Mouse (Mus musculus) liver, postnatal 0 days (tissue): ENCODE measurements around the gene Tinagl1. TPM values are rescaled to one million over a fixed set of nuclear protein-coding genes. Genes with fewer than 3 reads are reported as not detected.
A peak's percentile ranks its signal among the peaks of the same experiment; 100 is the strongest.

ENCODE experiments used
- ATAC-seq: fragments of 200-750 bp; cut with Nextera tagmentation; 2 replicates; pipeline ENCODE4 v1.8.0; 2017; ENCODE audit warnings: mild to moderate bottlenecking, moderate library complexity
- DNase-seq: peaks from one replicate; pipeline ENCODE4 v3.0.0-alpha.2; 2016
- H3K27ac ChIP-seq: fragments of 300-500 bp; sonication (generic); 2 replicates; pipeline ENCODE4 v1.5.1; 2014; ENCODE audit warnings: antibody characterized with exemption, moderate library complexity, mild to moderate bottlenecking, low read depth
- H3K27me3 ChIP-seq: fragments of 300-500 bp; sonication (generic); 2 replicates; pipeline ENCODE4 v1.6.1; 2014; ENCODE audit warnings: low read length, control low read depth, mixed read lengths; ENCODE audit not compliant: insufficient read depth
- H3K36me3 ChIP-seq: fragments of 300-500 bp; sonication (generic); replicated peaks from 2 replicates; pipeline ENCODE4 v1.6.1; 2014; ENCODE audit warnings: mild to moderate bottlenecking, control low read depth, low read length, moderate library complexity, mixed read lengths; ENCODE audit not compliant: insufficient read depth
- H3K4me1 ChIP-seq: fragments of 300-500 bp; sonication (generic); 2 replicates; pipeline ENCODE4 v1.6.1; 2014; ENCODE audit warnings: antibody characterized with exemption, mild to moderate bottlenecking, control low read depth; ENCODE audit not compliant: insufficient read depth
- H3K4me2 ChIP-seq: fragments of 300-500 bp; sonication (generic); 2 replicates; pipeline ENCODE4 v1.6.1; 2014; ENCODE audit warnings: low read depth, mild to moderate bottlenecking, low read length, moderate library complexity, mixed read lengths
- H3K4me3 ChIP-seq: fragments of 300-500 bp; sonication (generic); 2 replicates; pipeline ENCODE4 v1.5.1; 2014; ENCODE audit warnings: low read depth, low read length
- H3K9ac ChIP-seq: fragments of 300-500 bp; sonication (generic); replicated peaks from 2 replicates; pipeline ENCODE4 v1.6.1; 2014; ENCODE audit warnings: mild to moderate bottlenecking, moderate library complexity
- H3K9me3 ChIP-seq: fragments of 300-500 bp; sonication (generic); 2 replicates; pipeline ENCODE4 v1.6.1; 2016; ENCODE audit warnings: mild to moderate bottlenecking, control low read depth, low read length, mixed read lengths
- CTCF ChIP-seq: sonication (generic); IDR thresholded peaks from 2 replicates; pipeline ENCODE4 v1.5.1; 2016; ENCODE audit warnings: antibody characterized with exemption, low read depth
- EP300 ChIP-seq: IDR thresholded peaks from 2 replicates; pipeline ENCODE4 v1.6.1; 2016; ENCODE audit warnings: antibody characterized with exemption, low read depth, mild to moderate bottlenecking
- WGBS: fragments of 180-500 bp; shearing (Covaris S2); extraction: QIAGEN DNeasy Blood & Tissue Kit; methylation state at CpG from one replicate; pipeline ENCODE4 v1.1.7; 2014; ENCODE audit not compliant: insufficient replicate concordance; 5-methylcytosine and 5-hydroxymethylcytosine counted together
- polyA plus RNA-seq: library from polyadenylated mRNA; unstranded; fragments of >200 nt; fragmentation: Nextera tagmentation; extraction: Ambion mirVana; gene quantifications from 2 replicates; pipeline ENCODE4 v1.2.1, GENCODE M21; 2015

Gene Tinagl1
- polyA plus RNA-seq, 1 experiment from 2014 or later, result 22.9 TPM

GRCm38 (mm10) chr4:130169411-130169971, 5.4 kb downstream of the Tinagl1 start:
- Histone ChIP-seq H3K27ac (no peak overlapping the region), H3K36me3 (peaks cover 7% of the 10 kb centered on the region), H3K9me3 (no peaks in the 10 kb centered on the region), H3K4me1 (peaks cover 22% of the 10 kb centered on the region), H3K4me2 (no peak overlapping the region), H3K4me3 (no peak overlapping the region), H3K9ac (no peak overlapping the region), H3K27me3 (peaks cover 2% of the 10 kb centered on the region; the same call in 1 of the 2 replicates)
- WGBS, result 72% methylated on average over 16 of the region's 16 CpGs
- DNase-seq (no peak), ATAC-seq (no peak)
- TF ChIP-seq CTCF (no peak), EP300 (no peak)

GRCm38 (mm10) chr4:130168280-130169183, 6.4 kb downstream of the Tinagl1 start:
- no peak overlapping the region for H3K4me3 ChIP-seq
- H3K4me1 ChIP-seq, result peaks cover 19% of the 10 kb centered on the region
- no peak overlapping the region for H3K9ac ChIP-seq
- TF ChIP-seq EP300 (no peak), CTCF (no peak)
- peak overlapping the region; percentile 15 for H3K4me2 ChIP-seq
- peak; percentile 72 for DNase-seq
- peaks cover 7% of the 10 kb centered on the region for H3K36me3 ChIP-seq
- WGBS, result 41% methylated on average over 16 of the region's 16 CpGs
- H3K27ac ChIP-seq, result no peak overlapping the region; the same call in 1 of the 2 replicates
- ATAC-seq, result peak; percentile 42
- H3K27me3 ChIP-seq, result peaks cover 3% of the 10 kb centered on the region
- no peaks in the 10 kb centered on the region for H3K9me3 ChIP-seq

- H3K4me2 ChIP-seq, result peak overlapping the region; percentile 15
- no peak overlapping the region for H3K9ac ChIP-seq
- H3K4me1 ChIP-seq, result peaks cover 18% of the 10 kb centered on the region
- no peak overlapping the region for H3K4me3 ChIP-seq
- no peak for DNase-seq
- no peaks in the 10 kb centered on the region for H3K9me3 ChIP-seq
- no peak for TF ChIP-seq EP300
- no peak for TF ChIP-seq CTCF
- H3K36me3 ChIP-seq, result peaks cover 7% of the 10 kb centered on the region
- ATAC-seq, result no peak
- 34% methylated on average over 9 of the region's 9 CpGs for WGBS
- peaks cover 9% of the 10 kb centered on the region for H3K27me3 ChIP-seq
- no peak overlapping the region for H3K27ac ChIP-seq
Observed at GRCm38 (mm10) chr4:130167814-130168213, 7.1 kb downstream of the Tinagl1 start.

- no peak for DNase-seq
- Histone ChIP-seq H3K4me2 (no peak overlapping the region; the same call in 1 of the 2 replicates), H3K9me3 (no peaks in the 10 kb centered on the region), H3K4me1 (peaks cover 18% of the 10 kb centered on the region), H3K27ac (no peak overlapping the region), H3K4me3 (no peak overlapping the region), H3K27me3 (peaks cover 10% of the 10 kb centered on the region), H3K9ac (no peak overlapping the region), H3K36me3 (peaks cover 7% of the 10 kb centered on the region)
- TF ChIP-seq CTCF, result no peak
- TF ChIP-seq EP300, result no peak
- 53% methylated on average over 22 of the region's 22 CpGs for whole genome bisulfite sequencing
- ATAC-seq, result no peak
Observed at GRCm38 (mm10) chr4:130167321-130167720, 7.6 kb downstream of the Tinagl1 start.

- no peak for DNase-seq
- no peak overlapping the region for H3K27ac ChIP-seq
Observed at GRCm38 (mm10) chr4:130166592-130166991, 8.3 kb downstream of the Tinagl1 start.

GRCm38 (mm10) chr4:130166061-130166460, 8.9 kb downstream of the Tinagl1 start:
- ATAC-seq (no peak), DNase-seq (no peak)
- H3K36me3 ChIP-seq, result peaks cover 7% of the 10 kb centered on the region
- 77% methylated on average over 18 of the region's 18 CpGs for WGBS
- no peak overlapping the region for H3K4me2 ChIP-seq
- no peak overlapping the region for H3K9ac ChIP-seq
- no peak overlapping the region for H3K27ac ChIP-seq
- H3K9me3 ChIP-seq, result no peaks in the 10 kb centered on the region
- no peak overlapping the region for H3K4me3 ChIP-seq
- H3K27me3 ChIP-seq, result peaks cover 10% of the 10 kb centered on the region
- TF ChIP-seq CTCF, result no peak
- peaks cover 18% of the 10 kb centered on the region for H3K4me1 ChIP-seq

More at GRCm38 (mm10) chr4:130166592-130166991, 8.3 kb downstream of the Tinagl1 start:
- H3K9ac ChIP-seq, result no peak overlapping the region
- peaks cover 18% of the 10 kb centered on the region for H3K4me1 ChIP-seq
- no peak overlapping the region for H3K4me2 ChIP-seq
- peaks cover 10% of the 10 kb centered on the region for H3K27me3 ChIP-seq
- no peak for TF ChIP-seq EP300
- no peak for TF ChIP-seq CTCF
- H3K4me3 ChIP-seq, result no peak overlapping the region
- ATAC-seq, result no peak
- WGBS, result 84% methylated on average over 8 of the region's 8 CpGs
- no peaks in the 10 kb centered on the region for H3K9me3 ChIP-seq
- peaks cover 7% of the 10 kb centered on the region for H3K36me3 ChIP-seq
